Mouse (Mus musculus) kidney, adult 2 months (tissue): ENCODE measurements around the gene Cacfd1. TPM values are rescaled to one million over a fixed set of nuclear protein-coding genes. Genes with fewer than 3 reads are reported as not detected.

Source experiments
- DNase-seq: peaks from one replicate; pipeline ENCODE4 v3.0.0; 2021
- H3K27ac ChIP-seq: fragments of 200-500 bp; 2 replicates; pipeline ENCODE4 v1.5.1; 2012; ENCODE audit warnings: low read depth, low read length, control low read depth, inconsistent platforms; ENCODE audit not compliant: insufficient read depth
- H3K27me3 ChIP-seq: fragments of 200-500 bp; replicated peaks from 2 replicates; pipeline ENCODE4 v1.6.1; 2012; ENCODE audit warnings: mild to moderate bottlenecking, moderate library complexity, low read length, inconsistent platforms; ENCODE audit not compliant: control insufficient read depth, insufficient read depth
- H3K36me3 ChIP-seq: fragments of 200-500 bp; 2 replicates; pipeline ENCODE4 v1.6.1; 2012; ENCODE audit warnings: mild to moderate bottlenecking, moderate library complexity, low read length, inconsistent platforms; ENCODE audit not compliant: control insufficient read depth, insufficient read depth
- H3K4me1 ChIP-seq: fragments of 200-500 bp; 2 replicates; pipeline ENCODE4 v1.6.1; 2011; ENCODE audit warnings: low read length; ENCODE audit not compliant: control insufficient read depth, insufficient read depth
- H3K4me3 ChIP-seq: fragments of 200-500 bp; 2 replicates; pipeline ENCODE4 v1.5.1; 2011; ENCODE audit warnings: mild to moderate bottlenecking, low read depth, low read length, control low read depth; ENCODE audit not compliant: insufficient read depth
- CTCF ChIP-seq: fragments of 200-500 bp; conservative IDR thresholded peaks from 2 replicates; pipeline ENCODE4 v1.5.1; 2011; ENCODE audit warnings: low read depth, mild to moderate bottlenecking, control low read depth, low read length, moderate library complexity, mixed read lengths; ENCODE audit not compliant: insufficient read depth, insufficient read length
- POLR2A ChIP-seq: fragments of 200-500 bp; IDR thresholded peaks from one replicate; pipeline ENCODE4 v1.6.1; 2011; ENCODE audit warnings: low read depth, low read length, control low read depth
- WGBS: fragments of 180-500 bp; shearing (Covaris S2); methylation state at CpG from one replicate; pipeline ENCODE4 v1.1.7; 2018; 5-methylcytosine and 5-hydroxymethylcytosine counted together
- polyA plus RNA-seq: library from polyadenylated mRNA; depleted of rRNA; stranded (reverse); fragments of >200 nt; gene quantifications from 2 replicates; pipeline ENCODE4 v1.2.3, GENCODE M21; 2012

The Cacfd1 gene
- polyA plus RNA-seq, 1 experiment, result 72.7 TPM

- Histone ChIP-seq H3K4me1 (no peaks in the 10 kb centered on the region), H3K36me3 (no peaks in the 10 kb centered on the region), H3K27me3 (no peaks in the 10 kb centered on the region), H3K4me3 (no peak overlapping the region), H3K27ac (no peak overlapping the region)
- peak; percentile 14 for DNase-seq
- no peak for TF ChIP-seq POLR2A
- TF ChIP-seq CTCF, result no peak
- 36% methylated on average over 4 of the region's 4 CpGs for WGBS
Observed at GRCm38 (mm10) chr2:26973960-26974359, 35.8 kb upstream of the Cacfd1 start.

GRCm38 (mm10) chr2:26980361-26980760 is 29.4 kb upstream of the Cacfd1 start:
- 61% methylated on average over 1 of the region's 1 CpGs for WGBS
- Histone ChIP-seq H3K4me3 (no peak overlapping the region), H3K27me3 (no peaks in the 10 kb centered on the region), H3K4me1 (no peaks in the 10 kb centered on the region), H3K36me3 (no peaks in the 10 kb centered on the region), H3K27ac (no peak overlapping the region)
- no peak for DNase-seq
- TF ChIP-seq CTCF, result no peak
- TF ChIP-seq POLR2A, result no peak

GRCm38 (mm10) chr2:26984179-26984578 is 25.5 kb upstream of the Cacfd1 start:
- Histone ChIP-seq H3K4me3 (no peak overlapping the region), H3K27ac (no peak overlapping the region), H3K4me1 (no peaks in the 10 kb centered on the region), H3K27me3 (no peaks in the 10 kb centered on the region), H3K36me3 (no peaks in the 10 kb centered on the region)
- no peak for DNase-seq
- WGBS, result 68% methylated on average over 2 of the region's 2 CpGs
- TF ChIP-seq CTCF, result no peak
- no peak for TF ChIP-seq POLR2A

- 87% methylated on average over 5 of the region's 5 CpGs for WGBS
- Histone ChIP-seq H3K27ac (no peak overlapping the region), H3K27me3 (no peaks in the 10 kb centered on the region), H3K4me3 (no peak overlapping the region), H3K36me3 (no peaks in the 10 kb centered on the region), H3K4me1 (no peaks in the 10 kb centered on the region)
- TF ChIP-seq POLR2A, result no peak
- TF ChIP-seq CTCF, result no peak
- no peak for DNase-seq
Observed at GRCm38 (mm10) chr2:26984640-26985039, 25.1 kb upstream of the Cacfd1 start.

GRCm38 (mm10) chr2:26993936-26994335 is 15.8 kb upstream of the Cacfd1 start:
- H3K4me1 ChIP-seq, result no peaks in the 10 kb centered on the region
- no peaks in the 10 kb centered on the region for H3K36me3 ChIP-seq
- no peak overlapping the region for H3K4me3 ChIP-seq
- H3K27ac ChIP-seq, result no peak overlapping the region
- no peak for DNase-seq
- TF ChIP-seq CTCF (no peak), POLR2A (no peak)
- 69% methylated on average over 3 of the region's 3 CpGs for WGBS
- no peaks in the 10 kb centered on the region for H3K27me3 ChIP-seq

GRCm38 (mm10) chr2:26997498-26997897 is 12.2 kb upstream of the Cacfd1 start:
- H3K27ac ChIP-seq, result no peak overlapping the region
- 85% methylated on average over 1 of the region's 1 CpGs for WGBS
- no peak overlapping the region for H3K4me3 ChIP-seq
- no peaks in the 10 kb centered on the region for H3K4me1 ChIP-seq
- H3K27me3 ChIP-seq, result no peaks in the 10 kb centered on the region
- no peaks in the 10 kb centered on the region for H3K36me3 ChIP-seq
- DNase-seq, result no peak
- TF ChIP-seq POLR2A, result no peak
- 0 out of 2 replicates have a peak, but pooled peaks have one; percentile 13 for TF ChIP-seq CTCF

GRCm38 (mm10) chr2:26997993-26998392 is 11.7 kb upstream of the Cacfd1 start:
- no peak overlapping the region for H3K4me3 ChIP-seq
- DNase-seq, result no peak
- no peaks in the 10 kb centered on the region for H3K4me1 ChIP-seq
- 85% methylated on average over 7 of the region's 7 CpGs for WGBS
- TF ChIP-seq CTCF (no peak), POLR2A (no peak)
- no peak overlapping the region for H3K27ac ChIP-seq
- no peaks in the 10 kb centered on the region for H3K36me3 ChIP-seq
- H3K27me3 ChIP-seq, result no peaks in the 10 kb centered on the region
